Mouse (Mus musculus) ovary, adult 18-20 months (tissue): Measurements from ENCODE around the gene 4933402J07Rik.

Experiments used
- DNase-seq: peaks from one replicate; pipeline ENCODE4 v3.0.0; 2022; ENCODE audit warnings: low spot score, mixed read lengths

The 4933402J07Rik gene

GRCm38 (mm10) chr8:87621181-87621580 is 57.5 kb downstream of the 4933402J07Rik start:
- DNase-seq: no peak

- no peak for DNase-seq
These were observed 66.0 kb downstream of the 4933402J07Rik start for GRCm38 (mm10) chr8:87629656-87630055.

- no peak for DNase-seq
These were observed 68.1 kb downstream of the 4933402J07Rik start for GRCm38 (mm10) chr8:87631776-87632175.

- DNase-seq: no peak
These were observed 72.6 kb downstream of the 4933402J07Rik start for GRCm38 (mm10) chr8:87636226-87636742.
